Mouse (Mus musculus) bone marrow macrophage, adult 2 months (primary cell): Measurements from ENCODE around the gene Akp3.
A peak's percentile ranks its signal among the peaks of the same experiment; 100 is the strongest.

Source experiments
- CTCF ChIP-seq: IDR thresholded peaks from 2 replicates; pipeline ENCODE4 v1.5.1; 2012; ENCODE audit warnings: low read depth, mild to moderate bottlenecking, low read length, moderate library complexity
- POLR2A ChIP-seq: IDR thresholded peaks from 2 replicates; pipeline ENCODE4 v1.6.1; 2012; ENCODE audit warnings: mild to moderate bottlenecking, low read depth, low read length, borderline replicate concordance

- TF ChIP-seq POLR2A (no peak), CTCF (peak; percentile 62; the same call in 1 of the 2 replicates)
These were observed 26.3 kb upstream of the Akp3 start for GRCm38 (mm10) chr1:87098358-87098975.
